ENCODE assay signal across 18 mouse cellular contexts in the genomic region with DNA sequence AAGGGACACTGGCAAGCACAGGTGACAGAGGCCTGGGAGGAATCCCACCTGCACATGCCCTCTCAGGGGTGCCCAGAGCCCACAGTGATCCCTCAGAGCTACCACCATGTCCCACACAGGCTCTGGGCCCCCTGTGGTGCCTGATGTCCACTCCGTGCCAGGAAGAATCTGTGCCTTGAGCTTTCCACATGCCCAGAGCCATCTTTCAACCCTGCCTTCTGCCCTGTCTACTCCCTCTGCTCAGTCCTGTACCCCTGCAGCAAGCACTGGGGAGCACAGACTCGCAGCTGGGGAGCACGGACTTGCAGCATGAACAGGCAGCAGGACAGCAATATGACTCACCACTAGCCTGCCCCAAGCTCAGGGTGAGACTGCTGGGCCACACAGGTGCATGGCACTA.
A peak's percentile ranks its signal among the peaks of the same experiment; 100 is the strongest.
DNase-seq lines count a peak whose midpoint lies in the region; ATAC-seq lines count a peak whose summit lies in the region.
"Had no signal": no experiment of that assay in that cellular context is flagged by ENCODE, and none has a peak within 500 bp of the region (broad histone marks: within the 10 kb centered on the region; RNA-seq: fewer than 3 reads in every experiment).

No protein-coding gene starts in this region.

- H3K36me3 ChIP-seq in forebrain, embryonic 10.5 days (replicated peaks) = no peaks in the 10 kb centered on the region
- H3K36me3 ChIP-seq in forebrain, embryonic 16.5 days (ENCODE audit: control insufficient read depth, insufficient read depth) = no peaks in the 10 kb centered on the region
- no peaks in the 10 kb centered on the region for H3K36me3 ChIP-seq in hindbrain, embryonic 13.5 days
- H3K36me3 ChIP-seq: embryonic facial prominence, embryonic 13.5 days; heart, embryonic 13.5 days had no signal

- no peak overlapping the region for H3K9ac ChIP-seq in forebrain, embryonic 16.5 days (replicated peaks; ENCODE audit: low read depth, low read length)
- H3K9ac ChIP-seq in hindbrain, embryonic 13.5 days = no peak overlapping the region
- H3K9ac ChIP-seq: embryonic facial prominence, embryonic 13.5 days; forebrain, embryonic 13.5 days; heart, embryonic 13.5 days had no signal

- no peak overlapping the region for H3K4me3 ChIP-seq in forebrain, embryonic 10.5 days
- no peak overlapping the region for H3K4me3 ChIP-seq in forebrain, embryonic 16.5 days (replicated peaks; ENCODE audit: low read length)
- no peak overlapping the region for H3K4me3 ChIP-seq in hindbrain, embryonic 13.5 days
- H3K4me3 ChIP-seq: embryonic facial prominence, embryonic 13.5 days; forebrain, embryonic 13.5 days; gastrocnemius, adult 2 months; heart, embryonic 13.5 days had no signal

- ATAC-seq in forebrain, embryonic 16.5 days = no peak
- ATAC-seq in hindbrain, embryonic 13.5 days (ENCODE audit: low FRiP score) = no peak
- ATAC-seq: forebrain, embryonic 13.5 days; hindbrain, embryonic 16.5 days; inflammation-experienced regulatory T-cells, adult 6 months; intestine, postnatal 0 days had no signal

- H3K4me2 ChIP-seq in forebrain, embryonic 16.5 days (ENCODE audit: low read length) = no peak overlapping the region
- H3K4me2 ChIP-seq in hindbrain, embryonic 13.5 days = no peak overlapping the region
- H3K4me2 ChIP-seq: embryonic facial prominence, embryonic 13.5 days; forebrain, embryonic 13.5 days; heart, embryonic 13.5 days had no signal

- no peaks in the 10 kb centered on the region for H3K4me1 ChIP-seq in forebrain, embryonic 10.5 days
- H3K4me1 ChIP-seq in forebrain, embryonic 16.5 days (replicated peaks; ENCODE audit: control insufficient read depth, insufficient read depth, low read length) = peaks cover 4% of the 10 kb centered on the region
- peaks cover 4% of the 10 kb centered on the region for H3K4me1 ChIP-seq in hindbrain, embryonic 13.5 days (replicated peaks)
- H3K4me1 ChIP-seq: heart, embryonic 13.5 days had no signal

- no peak for DNase-seq in forebrain, embryonic 10.5 days (ENCODE audit: extremely low spot score, low spot score)
- peak; percentile 58 for DNase-seq in brain, adult 2 months (ENCODE audit: low read depth, low spot score)
- peak; percentile 64 for DNase-seq in cerebellum, adult 8-10 months
- DNase-seq in cerebellum, postnatal 36 days = peak; percentile 57 to 63
- DNase-seq: adrenal gland, adult 2 months; adrenal gland, postnatal 25 days; gastrocnemius, adult 2 months; gastrocnemius, postnatal 36 days; heart, adult 11 months; heart, postnatal 36 days had no signal

- no peaks in the 10 kb centered on the region for H3K27me3 ChIP-seq in forebrain, embryonic 10.5 days (ENCODE audit: poor library complexity, severe bottlenecking)
- no peaks in the 10 kb centered on the region for H3K27me3 ChIP-seq in forebrain, embryonic 16.5 days (replicated peaks; ENCODE audit: control insufficient read depth, insufficient read depth, low read length)
- H3K27me3 ChIP-seq in hindbrain, embryonic 13.5 days = 0 out of 2 replicates have a peak, but pooled peaks cover 11% of the 10 kb centered on the region
- H3K27me3 ChIP-seq: embryonic facial prominence, embryonic 13.5 days; forebrain, embryonic 13.5 days had no signal

- 80% methylated on average over 3 of the region's 3 CpGs for WGBS in forebrain, embryonic 10.5 days
- WGBS in forebrain, embryonic 16.5 days = 90% methylated on average over 3 of the region's 3 CpGs
- 82% methylated on average over 3 of the region's 3 CpGs for WGBS in hindbrain, embryonic 13.5 days

- H3K27ac ChIP-seq in forebrain, embryonic 10.5 days = 0 out of 2 replicates have a peak overlapping the region, but pooled peaks have one; percentile 20
- H3K27ac ChIP-seq in forebrain, embryonic 16.5 days (ENCODE audit: low read length) = no peak overlapping the region
- no peak overlapping the region for H3K27ac ChIP-seq in hindbrain, embryonic 13.5 days
- H3K27ac ChIP-seq: embryonic facial prominence, embryonic 13.5 days; forebrain, embryonic 13.5 days; gastrocnemius, adult 2 months; heart, embryonic 13.5 days had no signal

- H3K9me3 ChIP-seq in forebrain, embryonic 10.5 days = no peaks in the 10 kb centered on the region
- no peaks in the 10 kb centered on the region for H3K9me3 ChIP-seq in forebrain, embryonic 16.5 days (ENCODE audit: control insufficient read depth, low read length)
- H3K9me3 ChIP-seq in hindbrain, embryonic 13.5 days = no peaks in the 10 kb centered on the region
- H3K9me3 ChIP-seq: embryonic facial prominence, embryonic 13.5 days; forebrain, embryonic 13.5 days; heart, embryonic 13.5 days had no signal
